Comparison of ENCODE assay signal across 17 mouse cellular contexts in the genomic region with DNA sequence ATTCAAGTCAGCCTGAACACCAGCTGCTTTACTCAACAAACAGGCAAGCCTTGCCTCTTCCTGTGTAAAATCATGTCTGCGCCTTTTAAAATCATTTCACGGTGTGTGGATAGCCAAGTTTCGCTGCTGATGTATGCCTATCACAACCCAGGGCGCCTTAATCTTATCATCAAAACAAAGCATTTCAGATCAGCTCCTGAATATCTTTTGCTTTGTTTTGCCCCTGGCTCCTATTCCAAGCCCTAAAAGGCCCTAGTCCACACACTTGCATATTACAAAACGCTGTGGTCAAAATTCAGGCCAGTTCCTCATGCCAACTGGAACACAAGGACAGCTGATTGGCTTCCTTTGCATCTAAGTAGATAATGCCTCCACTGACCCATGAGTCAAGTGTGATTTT.
DNase-seq lines count a peak whose midpoint lies in the region; ATAC-seq lines count a peak whose summit lies in the region.
"Had no signal": no experiment of that assay in that cellular context is flagged by ENCODE, and none has a peak within 500 bp of the region (broad histone marks: within the 10 kb centered on the region; RNA-seq: fewer than 3 reads in every experiment).

No protein-coding gene starts in this region.

- H3K4me2 ChIP-seq in midbrain, embryonic 13.5 days (replicated peaks), result no peak overlapping the region
- H3K4me2 ChIP-seq: limb, embryonic 15.5 days; lung, embryonic 14.5 days; neural tube, embryonic 15.5 days had no signal

- no peak overlapping the region for H3K27ac ChIP-seq in heart, embryonic 10.5 days
- peak overlapping the region; percentile 19; the same call in 1 of the 2 replicates for H3K27ac ChIP-seq in midbrain, embryonic 13.5 days
- H3K27ac ChIP-seq: embryonic facial prominence, embryonic 10.5 days; heart, adult 2 months; kidney, postnatal 0 days; limb, embryonic 15.5 days; neural tube, embryonic 15.5 days had no signal

- ATAC-seq in midbrain, embryonic 13.5 days, result no peak
- ATAC-seq in granulocyte monocyte progenitor cell, adult 5-6 weeks (replicated peaks; ENCODE audit: poor library complexity, severe bottlenecking), result no peak

- H3K9ac ChIP-seq in midbrain, embryonic 13.5 days (replicated peaks), result no peak overlapping the region
- H3K9ac ChIP-seq: limb, embryonic 15.5 days; lung, embryonic 14.5 days; neural tube, embryonic 15.5 days had no signal

- no peaks in the 10 kb centered on the region for H3K36me3 ChIP-seq in heart, embryonic 10.5 days
- H3K36me3 ChIP-seq in midbrain, embryonic 13.5 days, result no peaks in the 10 kb centered on the region
- H3K36me3 ChIP-seq: embryonic facial prominence, embryonic 10.5 days; limb, embryonic 15.5 days; neural tube, embryonic 15.5 days had no signal

- no peaks in the 10 kb centered on the region for H3K27me3 ChIP-seq in heart, embryonic 10.5 days (ENCODE audit: insufficient read depth, poor library complexity, severe bottlenecking)
- H3K27me3 ChIP-seq in midbrain, embryonic 13.5 days, result no peaks in the 10 kb centered on the region
- H3K27me3 ChIP-seq: limb, embryonic 15.5 days; neural tube, embryonic 15.5 days had no signal

- no peaks in the 10 kb centered on the region for H3K4me1 ChIP-seq in heart, embryonic 10.5 days
- H3K4me1 ChIP-seq in midbrain, embryonic 13.5 days (replicated peaks), result peaks cover 9% of the 10 kb centered on the region
- H3K4me1 ChIP-seq: embryonic facial prominence, embryonic 10.5 days; limb, embryonic 15.5 days; neural tube, embryonic 15.5 days had no signal

- H3K9me3 ChIP-seq in heart, embryonic 10.5 days, result no peaks in the 10 kb centered on the region
- no peaks in the 10 kb centered on the region for H3K9me3 ChIP-seq in midbrain, embryonic 13.5 days
- H3K9me3 ChIP-seq: embryonic facial prominence, embryonic 10.5 days; limb, embryonic 15.5 days; neural tube, embryonic 15.5 days had no signal

- 83% methylated on average over 5 of the region's 5 CpGs for WGBS in heart, embryonic 10.5 days
- 43% methylated on average over 5 of the region's 5 CpGs for WGBS in midbrain, embryonic 13.5 days

- peak; percentile 25 to 80 for DNase-seq in adrenal gland, adult (ENCODE audit: inconsistent age in 2 of 2, low spot score in 1 of 2)
- no peak for DNase-seq in adrenal gland, postnatal 25 days
- peak; percentile 35 for DNase-seq in heart, embryonic 10.5 days (ENCODE audit: low spot score)
- no peak for DNase-seq in heart, adult 18-20 months
- peak; percentile 24 to 42 for DNase-seq in adrenal gland, postnatal 36 days
- no peak for DNase-seq in frontal cortex, postnatal 36 days (ENCODE audit: low spot score in 2 of 2)
- DNase-seq: cerebellum, adult 9-11 months; heart, adult 2 months; lung, embryonic 14.5 days; thymus, postnatal 36 days had no signal

- H3K4me3 ChIP-seq in heart, embryonic 10.5 days, result no peak overlapping the region
- no peak overlapping the region for H3K4me3 ChIP-seq in midbrain, embryonic 13.5 days (replicated peaks)
- H3K4me3 ChIP-seq: embryonic facial prominence, embryonic 10.5 days; erythroblast, embryonic 14.5 days; heart, adult 2 months; limb, embryonic 15.5 days; neural tube, embryonic 15.5 days had no signal

Comparison
In these comparisons a context has a peak if more than half of its experiments do, and no peak if none do; other contexts are left out.
1. DNase-seq: peak in adrenal gland, adult (2 of 2), heart, embryonic 10.5 days (single experiment) and adrenal gland, postnatal 36 days (2 of 2); none in adrenal gland, postnatal 25 days (single experiment), heart, adult 18-20 months (0 of 2) and frontal cortex, postnatal 36 days (0 of 2).